27 mouse cellular contexts compared by ENCODE assay signal in genomic region chr8:88949975-88950374, GRCm38 (mm10).
"Had no signal": no experiment of that assay in that cellular context is flagged by ENCODE, and none has a peak within 500 bp of the region (broad histone marks: within the 10 kb centered on the region; RNA-seq: fewer than 3 reads in every experiment).

No protein-coding gene starts in this region.

- ATAC-seq: hindbrain, embryonic 16.5 days; inflammation-experienced regulatory T-cells, adult 6 months; intestine, embryonic 15.5 days; intestine, postnatal 0 days had no signal

- H3K9me3 ChIP-seq: heart, embryonic 10.5 days; hindbrain, embryonic 10.5 days; intestine, embryonic 15.5 days; limb, embryonic 10.5 days; limb, embryonic 12.5 days had no signal

- DNase-seq: gastrocnemius, postnatal 10 days; gastrocnemius, postnatal 25 days; heart, adult 18-20 months; heart, postnatal 10 days; heart, postnatal 4 days; kidney, adult 18-20 months; kidney, adult 8-10 months; kidney, postnatal 10 days; kidney, postnatal 25 days; kidney, postnatal 4 days; liver; lung, adult 18-20 months had no signal

- H3K4me2 ChIP-seq: heart, embryonic 12.5 days; hindbrain, embryonic 12.5 days; hindbrain, embryonic 14.5 days; intestine, embryonic 15.5 days; limb, embryonic 12.5 days; liver, embryonic 11.5 days had no signal

- H3K36me3 ChIP-seq: heart, embryonic 10.5 days; heart, embryonic 12.5 days; hindbrain, embryonic 10.5 days; hindbrain, embryonic 12.5 days; intestine, embryonic 15.5 days; limb, embryonic 10.5 days; limb, embryonic 12.5 days had no signal

- H3K27ac ChIP-seq: heart, embryonic 10.5 days; hindbrain, embryonic 10.5 days; hindbrain, embryonic 12.5 days; hindbrain, embryonic 14.5 days; intestine, embryonic 15.5 days; layer of hippocampus, adult 2 months; left cerebral cortex, adult 2 months; limb, embryonic 10.5 days; limb, embryonic 12.5 days; liver, embryonic 14.5 days had no signal

- H3K27me3 ChIP-seq: heart, embryonic 12.5 days; intestine, embryonic 15.5 days; limb, embryonic 12.5 days had no signal

- H3K4me1 ChIP-seq: hindbrain, embryonic 10.5 days; hindbrain, embryonic 12.5 days; intestine, embryonic 15.5 days; limb, embryonic 10.5 days had no signal

- H3K4me3 ChIP-seq: heart, embryonic 10.5 days; heart, embryonic 12.5 days; hindbrain, embryonic 10.5 days; hindbrain, embryonic 12.5 days; intestine, embryonic 15.5 days; layer of hippocampus, adult 2 months; left cerebral cortex, adult 2 months; limb, embryonic 10.5 days; limb, embryonic 12.5 days had no signal

- H3K9ac ChIP-seq: heart, embryonic 12.5 days; hindbrain, embryonic 12.5 days; hindbrain, embryonic 14.5 days; intestine, embryonic 15.5 days; limb, embryonic 12.5 days; liver, embryonic 14.5 days had no signal
